27 mouse cellular contexts compared by ENCODE assay signal in genomic region chr19:7187157-7187556, GRCm38 (mm10). TPM values are rescaled to one million over a fixed set of nuclear protein-coding genes. Genes with fewer than 3 reads are reported as not detected.
DNase-seq lines count a peak whose midpoint lies in the region; ATAC-seq lines count a peak whose summit lies in the region.
"Had no signal": no experiment of that assay in that cellular context is flagged by ENCODE, and none has a peak within 500 bp of the region (broad histone marks: within the 10 kb centered on the region; RNA-seq: fewer than 3 reads in every experiment).

No protein-coding gene starts in this region.

- H3K36me3 ChIP-seq in heart, embryonic 13.5 days, result no peaks in the 10 kb centered on the region
- no peaks in the 10 kb centered on the region for H3K36me3 ChIP-seq in heart, embryonic 11.5 days (ENCODE audit: control insufficient read depth, insufficient read depth, low read length)
- H3K36me3 ChIP-seq in megakaryocyte, embryonic 14.5 days (replicated peaks; ENCODE audit: low read length), result no peaks in the 10 kb centered on the region
- no peaks in the 10 kb centered on the region for H3K36me3 ChIP-seq in embryonic facial prominence, embryonic 10.5 days (replicated peaks)
- no peaks in the 10 kb centered on the region for H3K36me3 ChIP-seq in embryonic facial prominence, embryonic 14.5 days (ENCODE audit: control insufficient read depth, insufficient read depth, low read length)
- H3K36me3 ChIP-seq: liver, embryonic 15.5 days; lung, embryonic 15.5 days; neural tube, embryonic 12.5 days had no signal

- H3K4me3 ChIP-seq in heart, embryonic 13.5 days, result no peak overlapping the region
- no peak overlapping the region for H3K4me3 ChIP-seq in heart, embryonic 11.5 days (ENCODE audit: low read depth, low read length)
- peak overlapping the region; percentile 46 for H3K4me3 ChIP-seq in megakaryocyte, embryonic 14.5 days (replicated peaks)
- H3K4me3 ChIP-seq in embryonic facial prominence, embryonic 10.5 days, result no peak overlapping the region
- H3K4me3 ChIP-seq in embryonic facial prominence, embryonic 14.5 days (ENCODE audit: low read depth, low read length), result no peak overlapping the region
- H3K4me3 ChIP-seq: left cerebral cortex, adult 2 months; liver, embryonic 15.5 days; lung, embryonic 15.5 days; neural tube, embryonic 12.5 days had no signal

- no peak overlapping the region for H3K27ac ChIP-seq in heart, embryonic 13.5 days (replicated peaks)
- H3K27ac ChIP-seq in heart, embryonic 11.5 days (ENCODE audit: low read depth, low read length), result no peak overlapping the region
- 0 out of 2 replicates have a peak overlapping the region, but pooled peaks have one; percentile 35 for H3K27ac ChIP-seq in embryonic facial prominence, embryonic 10.5 days (replicated peaks)
- H3K27ac ChIP-seq in embryonic facial prominence, embryonic 14.5 days (replicated peaks; ENCODE audit: low read depth, low read length), result no peak overlapping the region
- H3K27ac ChIP-seq: left cerebral cortex, adult 2 months; liver, embryonic 15.5 days; lung, embryonic 15.5 days; neural tube, embryonic 12.5 days had no signal

- no peak overlapping the region for H3K4me2 ChIP-seq in heart, embryonic 13.5 days
- no peak overlapping the region for H3K4me2 ChIP-seq in heart, embryonic 11.5 days
- no peak overlapping the region for H3K4me2 ChIP-seq in embryonic facial prominence, embryonic 14.5 days (ENCODE audit: low read depth, low read length)
- H3K4me2 ChIP-seq: liver, embryonic 15.5 days; lung, embryonic 15.5 days had no signal

- H3K4me1 ChIP-seq in heart, embryonic 13.5 days, result peaks cover 12% of the 10 kb centered on the region
- peaks cover 13% of the 10 kb centered on the region for H3K4me1 ChIP-seq in heart, embryonic 11.5 days (ENCODE audit: control insufficient read depth, insufficient read depth, low read length)
- H3K4me1 ChIP-seq in megakaryocyte, embryonic 14.5 days, result peaks cover 36% of the 10 kb centered on the region
- peaks cover 67% of the 10 kb centered on the region for H3K4me1 ChIP-seq in embryonic facial prominence, embryonic 10.5 days
- peaks cover 14% of the 10 kb centered on the region for H3K4me1 ChIP-seq in embryonic facial prominence, embryonic 14.5 days (ENCODE audit: control insufficient read depth, insufficient read depth, low read length)

- H3K9me3 ChIP-seq in heart, embryonic 13.5 days, result no peaks in the 10 kb centered on the region
- no peaks in the 10 kb centered on the region for H3K9me3 ChIP-seq in heart, embryonic 11.5 days (replicated peaks; ENCODE audit: control insufficient read depth, low read length)
- H3K9me3 ChIP-seq in megakaryocyte, embryonic 14.5 days, result no peaks in the 10 kb centered on the region
- H3K9me3 ChIP-seq in embryonic facial prominence, embryonic 10.5 days, result no peaks in the 10 kb centered on the region
- no peaks in the 10 kb centered on the region for H3K9me3 ChIP-seq in embryonic facial prominence, embryonic 14.5 days (ENCODE audit: control insufficient read depth, low read length)
- H3K9me3 ChIP-seq: liver, embryonic 15.5 days; lung, embryonic 15.5 days; neural tube, embryonic 12.5 days had no signal

- no peak for DNase-seq in embryonic facial prominence, embryonic 10.5 days (ENCODE audit: low spot score)
- peak; percentile 51 for DNase-seq in embryonic facial prominence, embryonic 14.5 days (ENCODE audit: low spot score)
- no peak for DNase-seq in layer of hippocampus, adult 11-12 months (ENCODE audit: low spot score)
- no peak for DNase-seq in kidney, postnatal 36 days
- DNase-seq: adrenal gland, adult 8-10 months; cerebellum, adult 11-12 months; cerebellum, postnatal 14 days; forebrain, postnatal 0 days; gastrocnemius, postnatal 36 days; heart, postnatal 36 days; kidney, postnatal 4 days; liver; lung, postnatal 36 days; retina, postnatal 1 day; right cerebral cortex, postnatal 25 days; spleen, adult 18-20 months; thymus, postnatal 14 days had no signal

- peaks cover 64% of the 10 kb centered on the region for H3K27me3 ChIP-seq in heart, embryonic 13.5 days (replicated peaks)
- peaks cover 59% of the 10 kb centered on the region for H3K27me3 ChIP-seq in heart, embryonic 11.5 days (ENCODE audit: control insufficient read depth, insufficient read depth, low read length)
- peaks cover 76% of the 10 kb centered on the region for H3K27me3 ChIP-seq in megakaryocyte, embryonic 14.5 days (replicated peaks)
- peaks cover 86% of the 10 kb centered on the region for H3K27me3 ChIP-seq in embryonic facial prominence, embryonic 10.5 days (replicated peaks; ENCODE audit: low read depth, poor library complexity, severe bottlenecking)
- H3K27me3 ChIP-seq in embryonic facial prominence, embryonic 14.5 days (replicated peaks; ENCODE audit: control insufficient read depth, insufficient read depth, low read length), result no peaks in the 10 kb centered on the region

- 0 out of 2 replicates have a peak overlapping the region, but pooled peaks have one; percentile 1 for H3K9ac ChIP-seq in heart, embryonic 13.5 days
- no peak overlapping the region for H3K9ac ChIP-seq in heart, embryonic 11.5 days (ENCODE audit: low read depth, low read length)
- no peak overlapping the region for H3K9ac ChIP-seq in embryonic facial prominence, embryonic 14.5 days (ENCODE audit: low read depth, low read length)
- H3K9ac ChIP-seq: forebrain, postnatal 0 days; liver, embryonic 15.5 days; lung, embryonic 15.5 days; neural tube, embryonic 12.5 days had no signal

- 60% methylated on average over 5 of the region's 5 CpGs for WGBS in heart, embryonic 13.5 days
- 56% methylated on average over 5 of the region's 5 CpGs for WGBS in heart, embryonic 11.5 days (ENCODE audit: insufficient replicate concordance)
- 54% methylated on average over 5 of the region's 5 CpGs for WGBS in embryonic facial prominence, embryonic 10.5 days
- 40% methylated on average over 5 of the region's 5 CpGs for WGBS in embryonic facial prominence, embryonic 14.5 days

- ATAC-seq in heart, embryonic 13.5 days (ENCODE audit: extremely low read depth, insufficient number of reproducible peaks, low FRiP score, low TSS enrichment), result no peak
- no peak for ATAC-seq in heart, embryonic 11.5 days (replicated peaks; ENCODE audit: insufficient number of reproducible peaks, low FRiP score, low TSS enrichment)
- no peak for ATAC-seq in megakaryocyte, adult 5-6 weeks (ENCODE audit: poor library complexity, severe bottlenecking)
- no peak for ATAC-seq in embryonic facial prominence, embryonic 14.5 days (ENCODE audit: low read depth)
- ATAC-seq: activated CD4-positive, CD25-positive, alpha-beta regulatory T cell, adult 4 months; forebrain, postnatal 0 days; inflammation-experienced regulatory T-cells, adult 6 months had no signal

RNA-seq across cellular contexts. Expression of gene Otub1, which starts 19.0 kb away (rescaled TPM):
- polyA plus RNA-seq in heart, embryonic 13.5 days (2015; fragmentation: Nextera tagmentation; extraction: Ambion mirVana), result 147 and 160 TPM in 2 replicates
- polyA plus RNA-seq in heart, embryonic 11.5 days (2014; fragmentation: Nextera tagmentation; extraction: Ambion mirVana), result 172 and 186 TPM in 2 replicates
- polyA plus RNA-seq in megakaryocyte, embryonic 14.5 days (2012; ENCODE audit: insufficient read depth, low replicate concordance), result 111 and 112 TPM in 2 replicates
- total RNA-seq in megakaryocyte, adult 5-6 weeks (2015), result 33.6 and 40.7 TPM in 2 replicates
- 76.2 and 81.8 TPM in 2 replicates for total RNA-seq in megakaryocyte, adult 5-6 weeks (2017)
- polyA plus RNA-seq in embryonic facial prominence, embryonic 10.5 days (2016; fragmentation: Nextera tagmentation; extraction: Ambion mirVana), result 275 and 276 TPM in 2 replicates
- 172 and 199 TPM in 2 replicates for polyA plus RNA-seq in embryonic facial prominence, embryonic 14.5 days (2014; fragmentation: Nextera tagmentation; extraction: Ambion mirVana)

RNA-seq across cellular contexts. Expression of gene Cox8a, which starts 30.3 kb away (rescaled TPM):
- polyA plus RNA-seq in heart, embryonic 13.5 days (2015; fragmentation: Nextera tagmentation; extraction: Ambion mirVana), result 1,676 and 1,958 TPM in 2 replicates
- polyA plus RNA-seq in heart, embryonic 11.5 days (2014; fragmentation: Nextera tagmentation; extraction: Ambion mirVana), result 1,752 and 1,771 TPM in 2 replicates
- polyA plus RNA-seq in megakaryocyte, embryonic 14.5 days (2012; ENCODE audit: insufficient read depth, low replicate concordance), result 446 and 491 TPM in 2 replicates
- 493 and 496 TPM in 2 replicates for total RNA-seq in megakaryocyte, adult 5-6 weeks (2015)
- 661 and 699 TPM in 2 replicates for total RNA-seq in megakaryocyte, adult 5-6 weeks (2017)
- 867 and 877 TPM in 2 replicates for polyA plus RNA-seq in embryonic facial prominence, embryonic 10.5 days (2016; fragmentation: Nextera tagmentation; extraction: Ambion mirVana)
- polyA plus RNA-seq in embryonic facial prominence, embryonic 14.5 days (2014; fragmentation: Nextera tagmentation; extraction: Ambion mirVana), result 995 and 1,073 TPM in 2 replicates

RNA-seq across cellular contexts. Expression of gene Naa40, which starts 53.8 kb away (rescaled TPM):
- polyA plus RNA-seq in heart, embryonic 13.5 days (2015; fragmentation: Nextera tagmentation; extraction: Ambion mirVana), result 51.0 and 52.1 TPM in 2 replicates
- polyA plus RNA-seq in heart, embryonic 11.5 days (2014; fragmentation: Nextera tagmentation; extraction: Ambion mirVana), result 62.1 and 68.6 TPM in 2 replicates
- polyA plus RNA-seq in megakaryocyte, embryonic 14.5 days (2012; ENCODE audit: insufficient read depth, low replicate concordance), result 14.4 and 15.8 TPM in 2 replicates
- total RNA-seq in megakaryocyte, adult 5-6 weeks (2015), result 31.2 and 31.9 TPM in 2 replicates
- total RNA-seq in megakaryocyte, adult 5-6 weeks (2017), result 31.9 and 33.2 TPM in 2 replicates
- 93.2 and 94.4 TPM in 2 replicates for polyA plus RNA-seq in embryonic facial prominence, embryonic 10.5 days (2016; fragmentation: Nextera tagmentation; extraction: Ambion mirVana)
- polyA plus RNA-seq in embryonic facial prominence, embryonic 14.5 days (2014; fragmentation: Nextera tagmentation; extraction: Ambion mirVana), result 47.8 and 48.4 TPM in 2 replicates
